Mouse (Mus musculus) adrenal gland, adult 2 months (tissue): ENCODE measurements around the gene Tcte1. TPM values are rescaled to one million over a fixed set of nuclear protein-coding genes. Genes with fewer than 3 reads are reported as not detected.
A peak's percentile ranks its signal among the peaks of the same experiment; 100 is the strongest.

Experiments used
- DNase-seq: peaks from one replicate; pipeline ENCODE4 v3.0.0; 2021
- polyA plus RNA-seq: library from polyadenylated mRNA; depleted of rRNA; stranded (reverse); fragments of >200 nt; gene quantifications from 2 replicates; pipeline ENCODE4 v1.2.3, GENCODE M21; 2012; rRNA removed
- total RNA-seq, 2 experiments: library from RNA; stranded (reverse); gene quantifications; 2 replicates each; pipeline ENCODE4 v1.2.3; 2021

Gene Tcte1
- total and polyA plus RNA-seq, 3 experiments: not detected

GRCm38 (mm10) chr17:45584096-45584896 lies 61.1 kb downstream of the Tcte1 start:
- DNase-seq: peak; percentile 90

GRCm38 (mm10) chr17:45584939-45585678 lies 61.9 kb downstream of the Tcte1 start:
- peak; percentile 86 for DNase-seq

GRCm38 (mm10) chr17:45585725-45586448 lies 62.7 kb downstream of the Tcte1 start:
- DNase-seq: peak; percentile 16

- peak; percentile 17 for DNase-seq
Observed at GRCm38 (mm10) chr17:45586449-45586837, 63.2 kb downstream of the Tcte1 start.

- DNase-seq: peak; percentile 5
Observed at GRCm38 (mm10) chr17:45588370-45588769, 65.1 kb downstream of the Tcte1 start.

GRCm38 (mm10) chr17:45589236-45589635 lies 66.0 kb downstream of the Tcte1 start:
- peak; percentile 35 for DNase-seq

GRCm38 (mm10) chr17:45589844-45590243 lies 66.6 kb downstream of the Tcte1 start:
- DNase-seq: peak; percentile 91

GRCm38 (mm10) chr17:45590410-45590809 lies 67.2 kb downstream of the Tcte1 start:
- DNase-seq: peak; percentile 15

- peak; percentile 65 for DNase-seq
Observed at GRCm38 (mm10) chr17:45591701-45592605, 68.7 kb downstream of the Tcte1 start.

Other genes with a start within 250 kb of the Tcte1 start
- gene Cdc5l, start 89.7 kb upstream of the Tcte1 start, total RNA-seq: 10 to 100 TPM; 40.8 to 49.8 TPM
- gene Cdc5l, start 89.7 kb upstream of the Tcte1 start, polyA plus RNA-seq: 3.0 and 3.9 TPM in 2 replicates
- gene Spats1, start 48.0 kb upstream of the Tcte1 start, total RNA-seq: not detected
- 0.08 TPM in 1 of 2 replicates, not detected in the other for gene Spats1, start 48.0 kb upstream of the Tcte1 start, polyA plus RNA-seq
- 10 to 100 TPM; 13.3 to 17.6 TPM for gene Aars2, start 16.6 kb upstream of the Tcte1 start, total RNA-seq
- 22.7 and 23.3 TPM in 2 replicates for gene Aars2, start 16.6 kb upstream of the Tcte1 start, polyA plus RNA-seq
- under 1 TPM; 0.06 to 0.17 TPM for gene Tmem151b, start 26.2 kb downstream of the Tcte1 start, total RNA-seq
- 0.09 and 0.74 TPM in 2 replicates for gene Tmem151b, start 26.2 kb downstream of the Tcte1 start, polyA plus RNA-seq
- gene Nfkbie, start 32.3 kb downstream of the Tcte1 start, total RNA-seq: 1 to 10 TPM; 3.0 to 5.6 TPM
- 5.2 and 6.4 TPM in 2 replicates for gene Nfkbie, start 32.3 kb downstream of the Tcte1 start, polyA plus RNA-seq
- gene Slc35b2, start 40.4 kb downstream of the Tcte1 start, total RNA-seq: 10 to 100 TPM; 43.6 to 59.7 TPM
- gene Slc35b2, start 40.4 kb downstream of the Tcte1 start, polyA plus RNA-seq: 167 and 198 TPM in 2 replicates
- gene Hsp90ab1, start 49.8 kb downstream of the Tcte1 start, total RNA-seq: 1,000 to 10,000 TPM; 1,973 to 2,851 TPM
- gene Hsp90ab1, start 49.8 kb downstream of the Tcte1 start, polyA plus RNA-seq: 197 and 291 TPM in 2 replicates
- 100 to 1,000 TPM; 104 to 197 TPM for gene Slc29a1, start 76.2 kb downstream of the Tcte1 start, total RNA-seq
- gene Slc29a1, start 76.2 kb downstream of the Tcte1 start, polyA plus RNA-seq: 288 and 410 TPM in 2 replicates
- gene Mymx, start 78.7 kb downstream of the Tcte1 start, total RNA-seq: not detected
- 0.18 and 0.55 TPM in 2 replicates for gene Mymx, start 78.7 kb downstream of the Tcte1 start, polyA plus RNA-seq
- under 1 TPM; 0.59 to 0.95 TPM for gene Capn11, start 135.9 kb downstream of the Tcte1 start, total RNA-seq
- gene Capn11, start 135.9 kb downstream of the Tcte1 start, polyA plus RNA-seq: 0.03 TPM in 1 of 2 replicates, not detected in the other
- 100 to 1,000 TPM; 126 to 132 TPM for gene Mrpl14, start 162.9 kb downstream of the Tcte1 start, total RNA-seq
- 223 and 257 TPM in 2 replicates for gene Mrpl14, start 162.9 kb downstream of the Tcte1 start, polyA plus RNA-seq
- gene Tmem63b, start 163.5 kb downstream of the Tcte1 start, total RNA-seq: 10 to 100 TPM; 37.9 to 54.8 TPM
- 68.9 and 71.9 TPM in 2 replicates for gene Tmem63b, start 163.5 kb downstream of the Tcte1 start, polyA plus RNA-seq
- gene 1600014C23Rik, start 210.4 kb downstream of the Tcte1 start, total RNA-seq: not detected
- not detected in 2 replicates for gene 1600014C23Rik, start 210.4 kb downstream of the Tcte1 start, polyA plus RNA-seq